Mouse (Mus musculus): Measurements from ENCODE around the gene Snx9. TPM values are rescaled to one million over a fixed set of nuclear protein-coding genes. Genes with fewer than 3 reads are reported as not detected.

The Snx9 gene
- total RNA-seq, 4 experiments from 2014 or later: 14.5 to 16.2 (median 15.0) TPM

GRCm38 (mm10) chr17:5842988-5843640 is 2.0 kb downstream of the Snx9 start:
- no peak for DNase-seq (ENCODE audit: low spot score in 2 of 2)

- DNase-seq (ENCODE audit: low spot score in 2 of 2): no peak
These were observed 2.5 kb downstream of the Snx9 start for GRCm38 (mm10) chr17:5843641-5843990.

DNA sequence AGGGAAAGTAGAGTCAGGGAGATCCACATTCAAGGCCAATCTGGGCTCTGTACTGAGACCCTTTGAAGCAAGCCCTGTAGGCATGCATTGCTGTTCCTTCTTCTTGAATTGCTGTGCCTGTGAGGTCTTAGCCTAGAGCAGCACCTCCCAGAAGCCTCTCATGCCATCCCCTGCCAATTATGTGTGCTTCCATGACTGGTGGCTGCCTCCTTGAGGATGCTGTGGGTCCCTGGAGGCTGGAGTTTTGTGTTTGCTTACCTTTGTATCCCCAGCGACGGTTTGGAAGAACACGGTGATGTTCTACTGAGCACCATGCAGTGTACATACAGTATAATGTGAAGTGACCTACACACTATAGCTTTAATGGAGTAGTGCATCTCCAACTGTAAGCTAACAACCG is 4.2 kb downstream of the Snx9 start:
- no peak for DNase-seq (ENCODE audit: low spot score in 2 of 2)

DNA sequence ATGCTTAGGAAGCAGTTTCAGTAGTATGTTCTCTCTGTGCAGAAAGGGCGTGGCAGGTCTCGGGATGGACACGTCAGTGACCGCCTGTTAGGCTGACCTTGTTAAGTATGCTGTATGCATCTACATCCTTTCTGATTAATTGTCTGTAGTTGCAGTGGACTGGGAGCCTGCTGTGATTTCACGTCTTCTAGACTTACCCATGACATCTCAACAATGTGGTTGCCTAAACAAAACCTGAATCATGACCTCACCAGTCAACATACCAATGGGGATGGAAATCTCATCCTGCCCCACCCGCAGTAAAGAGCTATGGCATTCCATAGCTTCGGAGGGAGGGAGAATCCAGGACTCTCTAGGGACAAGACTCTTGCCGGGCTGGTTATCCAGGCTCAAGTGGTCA is 5.0 kb downstream of the Snx9 start:
- DNase-seq (ENCODE audit: low spot score in 2 of 2): no peak

DNA sequence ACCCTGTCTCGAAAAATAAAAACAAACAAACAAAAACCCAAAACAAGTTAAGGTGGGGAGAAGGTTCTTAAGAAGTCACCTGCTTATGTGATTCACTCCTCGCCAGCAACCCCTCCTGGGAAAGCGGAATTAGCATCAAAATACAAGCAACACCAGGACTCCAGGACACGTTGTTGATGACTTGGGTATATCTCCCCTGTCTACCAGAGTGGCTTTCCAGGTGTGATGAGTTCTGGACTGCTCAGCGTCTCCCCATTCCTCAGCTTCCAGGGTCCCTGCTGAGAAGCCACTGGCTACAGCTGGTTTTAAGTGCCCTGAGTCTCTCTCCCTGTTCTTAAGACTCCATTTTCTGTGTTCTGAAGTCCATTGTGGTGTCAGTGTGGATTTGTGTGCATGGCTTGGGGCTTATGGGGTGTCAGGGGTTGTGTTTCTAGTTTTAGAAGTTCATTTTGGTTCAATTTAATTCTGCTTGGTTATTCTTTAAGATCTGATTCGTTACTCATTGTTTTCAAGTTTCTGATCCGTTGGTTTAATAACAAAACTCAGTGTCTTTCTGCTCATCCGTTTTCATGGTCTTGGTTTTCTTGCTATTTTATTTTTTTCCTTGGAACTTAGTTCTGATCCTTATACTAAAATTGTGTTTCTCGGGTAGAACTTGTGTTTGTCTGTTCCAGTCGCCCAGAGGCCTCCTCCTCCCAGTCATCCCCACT is 7.7 kb downstream of the Snx9 start:
- no peak for DNase-seq (ENCODE audit: low spot score in 2 of 2)

DNA sequence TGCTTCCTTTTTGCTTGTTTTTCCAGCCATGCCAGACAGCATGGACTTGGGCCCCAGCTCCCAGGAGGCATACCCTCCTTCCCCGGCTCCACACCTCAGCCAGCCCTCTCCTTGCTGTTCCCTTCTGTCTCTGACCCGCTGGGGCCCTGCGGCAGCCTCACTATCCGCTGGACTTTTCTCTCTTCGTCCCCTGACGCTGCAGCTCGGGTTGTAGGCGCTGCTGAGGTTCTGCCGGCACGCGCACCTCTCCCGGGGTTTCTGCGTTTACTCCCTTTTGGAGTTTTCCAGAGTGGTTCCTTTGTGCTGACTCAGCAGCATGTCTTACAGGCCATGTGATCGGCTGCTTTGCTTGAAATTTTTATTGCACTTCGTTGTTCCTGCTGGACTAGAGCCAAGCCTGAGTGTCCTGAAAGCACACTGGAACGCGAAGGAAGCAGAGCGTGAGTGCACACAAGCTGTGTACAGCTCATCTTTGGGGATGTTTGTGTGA is 8.3 kb downstream of the Snx9 start:
- peak; percentile 15 to 30 for DNase-seq (ENCODE audit: low spot score in 2 of 2)

- no peak for DNase-seq (ENCODE audit: low spot score in 2 of 2)
These were observed 8.9 kb downstream of the Snx9 start for GRCm38 (mm10) chr17:5850031-5850430.

DNA sequence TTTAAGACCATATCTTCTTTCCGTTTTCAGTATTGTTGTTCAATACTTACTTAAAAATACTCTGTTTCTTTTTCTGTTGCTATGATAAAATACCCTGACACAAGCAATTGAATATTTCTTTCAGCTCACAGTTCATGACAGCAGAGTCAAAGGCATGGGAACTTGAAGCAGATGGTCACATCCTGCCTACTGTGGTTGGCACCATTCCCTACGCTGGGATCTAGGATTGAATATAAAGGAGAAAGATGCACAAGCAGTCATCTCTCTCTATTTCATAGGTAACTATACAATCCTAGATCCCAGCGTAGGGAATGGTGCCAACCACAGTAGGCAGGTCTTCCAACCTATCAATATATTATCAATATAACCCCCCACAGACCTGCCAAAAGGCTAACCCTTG is 9.3 kb downstream of the Snx9 start:
- DNase-seq (ENCODE audit: low spot score in 2 of 2): no peak

DNA sequence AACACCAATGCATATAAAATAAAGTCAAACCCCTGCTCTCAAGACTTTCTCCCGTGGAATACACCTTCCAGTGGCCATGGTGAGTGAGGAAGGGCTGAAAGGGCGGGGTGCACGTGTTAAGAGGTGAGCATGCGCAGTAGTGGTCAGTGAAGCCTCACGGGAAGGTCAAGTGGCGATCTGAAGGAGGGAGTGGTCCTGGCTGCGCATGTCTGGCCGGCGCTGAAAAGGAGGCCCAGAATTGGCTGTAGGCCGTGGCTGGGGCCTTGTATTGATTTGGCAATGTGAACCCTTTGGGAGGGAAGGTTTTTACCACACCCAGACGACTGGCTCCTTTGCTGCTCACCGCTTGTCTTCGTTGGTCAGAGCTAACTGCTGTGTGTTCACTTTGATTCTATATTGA is 12.8 kb downstream of the Snx9 start:
- DNase-seq (ENCODE audit: low spot score in 2 of 2): no peak

DNA sequence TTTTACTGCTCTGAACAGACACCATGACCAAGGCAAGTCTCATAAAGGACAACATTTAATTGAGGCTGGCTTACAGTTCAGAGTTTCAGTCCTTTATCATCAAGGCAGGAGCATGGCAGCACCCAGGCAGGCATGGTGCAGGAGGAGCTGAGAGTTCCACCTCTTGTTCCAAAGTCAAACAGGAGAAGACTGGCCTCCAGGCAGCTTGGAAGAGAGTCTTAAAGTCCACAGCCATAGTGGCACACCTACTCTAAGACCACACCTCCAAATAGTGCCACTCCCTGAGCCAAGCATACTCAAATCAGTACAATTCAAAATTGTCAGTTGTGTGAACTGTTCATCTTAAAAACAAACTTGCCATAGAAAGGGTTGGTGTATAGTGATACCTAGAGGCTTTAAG is 14.4 kb downstream of the Snx9 start:
- DNase-seq (ENCODE audit: low spot score in 2 of 2): no peak

GRCm38 (mm10) chr17:5856426-5856825 is 15.3 kb downstream of the Snx9 start:
- DNase-seq (ENCODE audit: low spot score in 2 of 2): no peak

- no peak for DNase-seq (ENCODE audit: low spot score in 2 of 2)
These were observed 16.1 kb downstream of the Snx9 start for GRCm38 (mm10) chr17:5857206-5857605.

GRCm38 (mm10) chr17:5858209-5858608 is 17.1 kb downstream of the Snx9 start:
- no peak for DNase-seq (ENCODE audit: low spot score in 2 of 2)

GRCm38 (mm10) chr17:5862285-5862684 is 21.2 kb downstream of the Snx9 start:
- no peak for DNase-seq (ENCODE audit: low spot score in 2 of 2)

DNA sequence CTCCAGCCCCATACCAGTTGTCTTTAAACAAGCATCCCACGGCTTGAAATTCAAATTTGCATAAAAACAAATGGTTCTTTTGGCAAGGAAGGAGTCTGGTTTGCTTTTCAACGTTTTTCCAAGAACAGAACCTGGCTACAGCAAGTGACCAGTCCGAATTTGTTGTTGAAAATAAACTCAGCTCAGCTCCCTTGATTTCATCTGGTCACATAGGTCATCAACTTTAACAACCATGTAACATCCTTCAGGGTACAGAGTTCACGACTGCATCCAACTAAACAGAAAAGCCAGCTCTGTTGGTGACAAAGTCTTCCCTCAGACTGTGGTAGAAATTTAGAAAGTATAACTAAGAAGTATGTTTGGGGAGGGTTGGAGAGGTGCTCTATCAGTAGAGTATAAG is 21.7 kb downstream of the Snx9 start:
- no peak for DNase-seq (ENCODE audit: low spot score in 2 of 2)

- DNase-seq (ENCODE audit: low spot score in 2 of 2): no peak
These were observed 22.6 kb downstream of the Snx9 start for GRCm38 (mm10) chr17:5863745-5864144.

GRCm38 (mm10) chr17:5867456-5867855 is 26.3 kb downstream of the Snx9 start:
- DNase-seq (ENCODE audit: low spot score in 2 of 2): no peak

- no peak for DNase-seq (ENCODE audit: low spot score in 2 of 2)
These were observed 27.3 kb downstream of the Snx9 start for GRCm38 (mm10) chr17:5868319-5869031.

- DNase-seq (ENCODE audit: low spot score in 2 of 2): no peak
These were observed 28.3 kb downstream of the Snx9 start for GRCm38 (mm10) chr17:5869461-5869860.

- no peak for DNase-seq (ENCODE audit: low spot score in 2 of 2)
These were observed 28.9 kb downstream of the Snx9 start for GRCm38 (mm10) chr17:5870002-5870401.

DNA sequence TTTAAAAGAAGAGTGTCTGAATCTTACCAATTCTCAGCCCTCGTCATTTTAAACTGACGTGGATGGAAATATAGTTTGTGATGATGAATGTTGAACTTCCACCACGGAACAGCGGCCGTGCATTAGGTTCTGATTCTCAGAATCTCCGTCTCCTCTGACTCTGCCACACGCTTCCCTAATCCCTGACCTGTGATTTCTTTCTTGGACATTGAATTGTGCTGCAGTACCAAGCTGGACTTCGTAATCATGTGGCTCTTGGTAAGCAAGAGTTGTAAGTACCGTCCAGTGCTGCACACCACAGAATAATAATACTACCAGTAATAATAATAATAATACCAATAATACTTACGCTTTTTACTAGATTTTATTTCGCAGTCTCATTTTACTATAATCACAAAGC is 29.6 kb downstream of the Snx9 start:
- no peak for DNase-seq (ENCODE audit: low spot score in 2 of 2)

DNA sequence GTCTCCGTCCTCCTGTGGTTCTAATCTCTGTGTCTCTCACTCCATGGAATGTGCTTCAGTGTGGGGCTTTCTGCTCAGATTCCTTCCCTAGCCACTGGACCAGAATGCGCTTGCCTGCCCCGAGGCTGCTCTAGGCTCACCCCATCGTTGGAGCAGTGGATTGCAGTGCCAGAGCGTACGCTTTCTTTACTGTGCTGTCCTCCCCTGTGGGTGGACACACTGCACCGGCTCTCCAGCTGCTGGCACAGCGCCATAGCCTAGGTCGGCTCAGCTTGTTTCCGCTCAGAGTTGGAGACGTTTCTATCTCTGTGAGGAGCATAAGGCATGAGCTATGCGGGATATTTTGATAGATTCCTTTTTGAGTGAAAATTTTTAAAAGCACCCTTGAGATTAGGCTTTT is 31.4 kb downstream of the Snx9 start:
- DNase-seq (ENCODE audit: low spot score in 2 of 2): no peak

- DNase-seq (ENCODE audit: low spot score in 2 of 2): no peak
These were observed 33.4 kb downstream of the Snx9 start for GRCm38 (mm10) chr17:5874565-5874964.

Data from left cerebral cortex, adult 8-10 months (tissue).